Mouse (Mus musculus): ENCODE measurements around the gene 2810021J22Rik.

DNA sequence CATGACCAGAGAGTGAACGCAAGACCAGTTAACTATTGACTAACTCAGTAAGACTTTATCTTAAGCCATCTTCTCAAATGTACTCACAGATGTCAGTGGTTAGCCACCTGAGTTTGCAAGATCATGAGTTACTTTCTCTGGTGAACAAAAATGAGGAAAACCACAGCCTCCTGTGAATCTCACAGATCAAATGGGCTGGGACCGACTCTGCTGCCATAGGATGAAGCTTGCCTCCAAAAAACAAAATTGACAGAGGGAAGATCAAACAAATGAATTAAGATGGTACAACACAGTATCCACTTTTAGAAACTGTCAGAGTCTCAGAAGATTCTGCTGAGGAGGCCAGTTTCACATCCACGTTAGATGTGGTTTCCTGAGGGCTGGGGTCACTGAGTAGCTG lies 37.3 kb upstream of the 2810021J22Rik start:
- no peak for TF ChIP-seq CTCF (IDR thresholded peaks at IDR 0.05)
- TF ChIP-seq EP300 (IDR thresholded peaks at IDR 0.05), result no peak
